Mouse (Mus musculus): Measurements from ENCODE around the gene Morn5. TPM values are rescaled to one million over a fixed set of nuclear protein-coding genes. Genes with fewer than 3 reads are reported as not detected.

The Morn5 gene
- polyA plus RNA-seq, 1 experiment from 2014 or later = 1.5 TPM

DNA sequence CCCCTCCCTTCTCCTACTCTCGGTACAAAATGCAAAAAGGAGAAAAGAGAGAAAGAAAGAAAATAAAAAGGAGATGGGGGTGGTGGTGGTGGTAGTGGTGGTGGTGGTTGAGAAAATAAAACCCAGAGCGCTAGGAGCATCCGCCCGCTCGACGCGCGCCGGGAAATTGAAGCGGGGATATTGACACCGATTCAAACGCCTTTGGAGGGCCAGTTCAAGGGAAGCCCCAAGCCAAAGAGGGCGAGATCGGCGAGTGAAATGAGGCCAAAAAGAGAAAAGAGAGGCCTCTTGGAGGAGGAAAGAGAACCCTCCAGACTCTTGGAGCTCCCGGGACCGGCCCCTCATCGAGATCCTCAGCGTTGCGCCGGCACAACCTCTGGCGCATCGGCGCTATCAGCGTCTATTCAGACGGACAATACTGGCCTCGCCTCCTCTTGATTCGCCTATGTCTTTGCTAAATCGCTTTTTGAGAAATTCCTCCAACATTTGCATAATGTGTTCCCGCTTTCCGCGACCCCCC is 55.2 kb downstream of the Morn5 start:
- Histone ChIP-seq H3K4me3 (replicated peaks; ENCODE audit: low read depth, low read length) (peak overlapping the region; percentile 35), H3K4me2 (ENCODE audit: low read length) (peak overlapping the region; percentile 58), H3K36me3 (ENCODE audit: control insufficient read depth, insufficient read depth, low read length) (no peaks in the 10 kb centered on the region), H3K9ac (replicated peaks; ENCODE audit: low read length) (no peak overlapping the region), H3K27me3 (ENCODE audit: control insufficient read depth, insufficient read depth, low read length) (peaks cover 90% of the 10 kb centered on the region), H3K4me1 (ENCODE audit: control insufficient read depth, insufficient read depth, low read length) (peaks cover 11% of the 10 kb centered on the region), H3K9me3 (ENCODE audit: control insufficient read depth, low read length) (no peaks in the 10 kb centered on the region), H3K27ac (replicated peaks; ENCODE audit: low read depth, low read length) (no peak overlapping the region)
- WGBS = under 1% methylated on average over 32 of the region's 32 CpGs
- DNase-seq = peak; percentile 63
- no peak for ATAC-seq (ENCODE audit: low FRiP score, low TSS enrichment)

- no peaks in the 10 kb centered on the region for H3K9me3 ChIP-seq (ENCODE audit: control insufficient read depth, low read length)
- under 1% methylated on average over 56 of the region's 58 CpGs for WGBS
- DNase-seq (peak; percentile 39), ATAC-seq (ENCODE audit: low FRiP score, low TSS enrichment) (0 out of 2 replicates have a peak, but pooled peaks have one; percentile 29)
- H3K4me2 ChIP-seq (ENCODE audit: low read length) = peak within 1 kb of the TSS; percentile 58
- no peak within 1 kb of the TSS for H3K27ac ChIP-seq (replicated peaks; ENCODE audit: low read depth, low read length)
- peaks cover 11% of the 10 kb centered on the region for H3K4me1 ChIP-seq (ENCODE audit: control insufficient read depth, insufficient read depth, low read length)
- no peaks in the 10 kb centered on the region for H3K36me3 ChIP-seq (ENCODE audit: control insufficient read depth, insufficient read depth, low read length)
- peak within 1 kb of the TSS; percentile 35 for H3K4me3 ChIP-seq (replicated peaks; ENCODE audit: low read depth, low read length)
- no peak within 1 kb of the TSS; the same call in 1 of the 2 replicates for H3K9ac ChIP-seq (replicated peaks; ENCODE audit: low read length)
- peaks cover 87% of the 10 kb centered on the region for H3K27me3 ChIP-seq (ENCODE audit: control insufficient read depth, insufficient read depth, low read length)
These were observed 55.9 kb downstream of the Morn5 start, which contains the start of gene Lhx6 for GRCm38 (mm10) chr2:36104956-36105741. TSS of gene Lhx6 (minus strand) at chr2:36105408.

GRCm38 (mm10) chr2:36108615-36109014 is 59.4 kb downstream of the Morn5 start:
- H3K4me1 ChIP-seq (ENCODE audit: control insufficient read depth, insufficient read depth, low read length) = peaks cover 11% of the 10 kb centered on the region
- DNase-seq (no peak), ATAC-seq (ENCODE audit: low FRiP score, low TSS enrichment) (no peak)
- H3K9ac ChIP-seq (replicated peaks; ENCODE audit: low read length) = no peak overlapping the region
- WGBS = 5% methylated on average over 7 of the region's 7 CpGs
- no peak overlapping the region for H3K4me3 ChIP-seq (replicated peaks; ENCODE audit: low read depth, low read length)
- H3K9me3 ChIP-seq (ENCODE audit: control insufficient read depth, low read length) = no peaks in the 10 kb centered on the region
- H3K4me2 ChIP-seq (ENCODE audit: low read length) = no peak overlapping the region
- H3K27me3 ChIP-seq (ENCODE audit: control insufficient read depth, insufficient read depth, low read length) = peaks cover 54% of the 10 kb centered on the region
- no peak overlapping the region for H3K27ac ChIP-seq (replicated peaks; ENCODE audit: low read depth, low read length)
- no peaks in the 10 kb centered on the region for H3K36me3 ChIP-seq (ENCODE audit: control insufficient read depth, insufficient read depth, low read length)

GRCm38 (mm10) chr2:36112632-36113031 is 63.4 kb downstream of the Morn5 start:
- 71% methylated on average over 3 of the region's 3 CpGs for WGBS

GRCm38 (mm10) chr2:36126795-36127429 is 77.7 kb downstream of the Morn5 start:
- DNase-seq (no peak), ATAC-seq (ENCODE audit: low FRiP score, low TSS enrichment) (no peak)
- no peak overlapping the region for H3K27ac ChIP-seq (replicated peaks; ENCODE audit: low read depth, low read length)
- no peaks in the 10 kb centered on the region for H3K4me1 ChIP-seq (ENCODE audit: control insufficient read depth, insufficient read depth, low read length)
- no peaks in the 10 kb centered on the region for H3K9me3 ChIP-seq (ENCODE audit: control insufficient read depth, low read length)
- no peak overlapping the region for H3K4me3 ChIP-seq (replicated peaks; ENCODE audit: low read depth, low read length)
- no peak overlapping the region for H3K9ac ChIP-seq (replicated peaks; ENCODE audit: low read length)
- no peaks in the 10 kb centered on the region for H3K27me3 ChIP-seq (ENCODE audit: control insufficient read depth, insufficient read depth, low read length)
- no peak overlapping the region for H3K4me2 ChIP-seq (ENCODE audit: low read length)
- H3K36me3 ChIP-seq (ENCODE audit: control insufficient read depth, insufficient read depth, low read length) = peaks cover 85% of the 10 kb centered on the region
- WGBS = 94% methylated on average over 9 of the region's 9 CpGs

More at GRCm38 (mm10) chr2:36112632-36113031, 63.4 kb downstream of the Morn5 start:
- Histone ChIP-seq H3K4me2 (ENCODE audit: low read length) (no peak overlapping the region), H3K9ac (replicated peaks; ENCODE audit: low read length) (no peak overlapping the region), H3K4me3 (replicated peaks; ENCODE audit: low read depth, low read length) (no peak overlapping the region), H3K27ac (replicated peaks; ENCODE audit: low read depth, low read length) (no peak overlapping the region), H3K27me3 (ENCODE audit: control insufficient read depth, insufficient read depth, low read length) (peaks cover 17% of the 10 kb centered on the region; the same call in 1 of the 2 replicates), H3K4me1 (ENCODE audit: control insufficient read depth, insufficient read depth, low read length) (no peaks in the 10 kb centered on the region), H3K36me3 (ENCODE audit: control insufficient read depth, insufficient read depth, low read length) (peaks cover 21% of the 10 kb centered on the region), H3K9me3 (ENCODE audit: control insufficient read depth, low read length) (no peaks in the 10 kb centered on the region)
- DNase-seq (no peak), ATAC-seq (ENCODE audit: low FRiP score, low TSS enrichment) (no peak)

- ATAC-seq (ENCODE audit: low FRiP score, low TSS enrichment) (no peak), DNase-seq (no peak)
- H3K4me2 ChIP-seq (ENCODE audit: low read length) = no peak overlapping the region
- no peaks in the 10 kb centered on the region for H3K27me3 ChIP-seq (ENCODE audit: control insufficient read depth, insufficient read depth, low read length)
- no peaks in the 10 kb centered on the region for H3K4me1 ChIP-seq (ENCODE audit: control insufficient read depth, insufficient read depth, low read length)
- 83% methylated on average over 4 of the region's 4 CpGs for WGBS
- no peak overlapping the region for H3K4me3 ChIP-seq (replicated peaks; ENCODE audit: low read depth, low read length)
- H3K9me3 ChIP-seq (ENCODE audit: control insufficient read depth, low read length) = no peaks in the 10 kb centered on the region
- H3K27ac ChIP-seq (replicated peaks; ENCODE audit: low read depth, low read length) = no peak overlapping the region
- H3K9ac ChIP-seq (replicated peaks; ENCODE audit: low read length) = no peak overlapping the region
- H3K36me3 ChIP-seq (ENCODE audit: control insufficient read depth, insufficient read depth, low read length) = peaks cover 85% of the 10 kb centered on the region
These were observed 78.7 kb downstream of the Morn5 start for GRCm38 (mm10) chr2:36127973-36128372.

GRCm38 (mm10) chr2:36129051-36129450 is 79.8 kb downstream of the Morn5 start:
- H3K9ac ChIP-seq (replicated peaks; ENCODE audit: low read length) = no peak overlapping the region
- peaks cover 85% of the 10 kb centered on the region for H3K36me3 ChIP-seq (ENCODE audit: control insufficient read depth, insufficient read depth, low read length)
- no peak for ATAC-seq (ENCODE audit: low FRiP score, low TSS enrichment)
- no peak overlapping the region for H3K27ac ChIP-seq (replicated peaks; ENCODE audit: low read depth, low read length)
- no peak for DNase-seq
- H3K9me3 ChIP-seq (ENCODE audit: control insufficient read depth, low read length) = no peaks in the 10 kb centered on the region
- H3K4me1 ChIP-seq (ENCODE audit: control insufficient read depth, insufficient read depth, low read length) = no peaks in the 10 kb centered on the region
- no peaks in the 10 kb centered on the region for H3K27me3 ChIP-seq (ENCODE audit: control insufficient read depth, insufficient read depth, low read length)
- no peak overlapping the region for H3K4me3 ChIP-seq (replicated peaks; ENCODE audit: low read depth, low read length)
- H3K4me2 ChIP-seq (ENCODE audit: low read length) = no peak overlapping the region
- 97% methylated on average over 3 of the region's 3 CpGs for WGBS

All from midbrain, embryonic 14.5 days (tissue).